Mouse (Mus musculus) forebrain, embryonic 13.5 days (tissue): ENCODE results near the gene Rft1. TPM values are rescaled to one million over a fixed set of nuclear protein-coding genes. Genes with fewer than 3 reads are reported as not detected.

Experiments
- polyA plus RNA-seq: library from polyadenylated mRNA; unstranded; fragments of >200 nt; fragmentation: Nextera tagmentation; extraction: Ambion mirVana; gene quantifications from 2 replicates; pipeline ENCODE4 v1.2.1, GENCODE M21; 2015

Gene Rft1
- polyA plus RNA-seq, 1 experiment from 2014 or later: 8.8 TPM

Other genes starting within 250 kb of the Rft1 start
- gene Dcp1a, start 174.8 kb upstream of the Rft1 start, polyA plus RNA-seq: 21.6 and 22.5 TPM in 2 replicates
- 4.4 and 4.5 TPM in 2 replicates for gene Cacna1d, start 162.9 kb upstream of the Rft1 start, polyA plus RNA-seq
- gene Tkt, start 106.0 kb upstream of the Rft1 start, polyA plus RNA-seq: 274 and 296 TPM in 2 replicates
- gene Prkcd, start 28.1 kb upstream of the Rft1 start, polyA plus RNA-seq: 21.4 and 21.9 TPM in 2 replicates
- 23.5 and 25.8 TPM in 2 replicates for gene Sfmbt1, start 60.5 kb downstream of the Rft1 start, polyA plus RNA-seq
- 13.2 and 15.6 TPM in 2 replicates for gene Tmem110, start 171.2 kb downstream of the Rft1 start, polyA plus RNA-seq
- gene Mustn1, start 224.8 kb downstream of the Rft1 start, polyA plus RNA-seq: 0.44 and 0.47 TPM in 2 replicates
- 0.16 TPM in 1 of 2 replicates, not detected in the other for gene Itih4, start 232.1 kb downstream of the Rft1 start, polyA plus RNA-seq